Mouse (Mus musculus): ENCODE data around the gene Mrps18b. TPM values are rescaled to one million over a fixed set of nuclear protein-coding genes. Genes with fewer than 3 reads are reported as not detected.

Gene Mrps18b
- total RNA-seq, 2 experiments from 2014 or later: 40.5 to 46.8 TPM

DNA sequence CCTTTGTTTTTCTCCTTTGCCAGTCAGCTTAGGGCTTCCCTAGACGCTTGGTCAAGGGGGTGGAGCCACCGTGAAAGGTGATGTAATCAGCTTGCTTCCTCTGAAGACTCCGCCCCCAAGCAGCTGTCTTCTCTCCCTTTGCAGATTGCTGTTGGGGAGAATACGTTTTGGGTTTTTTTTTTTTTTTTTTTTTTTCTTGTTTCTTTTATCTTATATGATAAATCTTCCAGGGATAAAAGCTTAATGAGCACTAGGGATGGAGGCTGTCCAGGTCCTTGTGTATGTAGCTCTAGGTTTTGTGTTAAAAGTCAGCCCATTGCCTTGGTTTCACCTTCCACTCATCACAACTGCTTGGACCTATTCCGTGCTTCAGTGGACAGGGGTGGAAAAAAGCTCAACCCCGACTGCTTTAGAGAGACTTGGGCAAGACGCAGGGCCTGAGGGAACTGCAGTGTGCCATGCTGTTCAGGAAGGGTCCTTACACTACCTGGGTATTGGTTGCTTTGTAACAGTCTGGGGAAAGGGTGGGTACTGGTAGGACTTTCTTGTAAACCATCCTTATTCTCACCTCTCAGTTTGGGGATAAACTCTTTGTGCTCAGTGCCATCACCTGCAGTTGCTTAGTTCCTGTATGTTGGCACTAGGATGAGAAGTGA is 3.0 kb upstream of the Mrps18b start:
- DNase-seq (ENCODE audit: low spot score in 2 of 2): peak; percentile 77 to 95

DNA sequence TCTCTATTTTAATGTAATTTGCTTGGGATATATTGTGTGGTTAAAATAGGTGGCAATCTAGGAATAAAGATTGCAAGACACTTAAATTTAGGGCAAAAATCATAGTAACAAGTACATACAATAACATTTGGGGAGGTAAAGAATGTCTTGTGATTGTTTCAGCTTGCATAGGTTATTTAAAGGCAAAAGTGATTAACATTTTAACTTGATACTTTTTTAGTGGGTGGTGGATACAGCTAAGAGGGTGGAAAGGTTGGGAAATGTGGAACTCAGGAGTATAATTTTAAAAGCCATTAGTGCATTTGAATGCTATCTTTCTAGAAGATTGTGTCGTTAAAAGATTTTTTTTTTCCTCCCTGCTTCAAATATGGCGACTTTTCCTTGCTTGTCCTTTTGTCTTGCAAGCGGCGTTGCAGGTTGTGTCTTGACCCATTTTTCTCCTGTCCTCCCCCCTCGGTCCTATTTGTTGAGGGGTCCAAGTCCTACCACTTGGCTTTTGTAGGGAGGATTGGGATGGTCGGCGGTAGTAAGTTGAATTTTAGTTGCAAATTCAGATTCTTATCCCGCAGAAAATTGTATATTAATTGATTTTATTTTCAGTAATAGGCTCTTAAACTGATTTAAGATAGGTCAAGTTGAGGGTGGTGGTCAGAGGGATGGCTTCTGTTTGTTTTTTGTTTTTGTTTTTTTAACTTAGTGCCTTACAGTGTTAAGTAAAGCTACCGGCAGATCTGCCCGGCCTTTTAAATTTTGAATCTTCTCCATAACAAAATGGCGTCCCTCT is 2.3 kb upstream of the Mrps18b start:
- no peak for DNase-seq (ENCODE audit: low spot score in 2 of 2)

DNA sequence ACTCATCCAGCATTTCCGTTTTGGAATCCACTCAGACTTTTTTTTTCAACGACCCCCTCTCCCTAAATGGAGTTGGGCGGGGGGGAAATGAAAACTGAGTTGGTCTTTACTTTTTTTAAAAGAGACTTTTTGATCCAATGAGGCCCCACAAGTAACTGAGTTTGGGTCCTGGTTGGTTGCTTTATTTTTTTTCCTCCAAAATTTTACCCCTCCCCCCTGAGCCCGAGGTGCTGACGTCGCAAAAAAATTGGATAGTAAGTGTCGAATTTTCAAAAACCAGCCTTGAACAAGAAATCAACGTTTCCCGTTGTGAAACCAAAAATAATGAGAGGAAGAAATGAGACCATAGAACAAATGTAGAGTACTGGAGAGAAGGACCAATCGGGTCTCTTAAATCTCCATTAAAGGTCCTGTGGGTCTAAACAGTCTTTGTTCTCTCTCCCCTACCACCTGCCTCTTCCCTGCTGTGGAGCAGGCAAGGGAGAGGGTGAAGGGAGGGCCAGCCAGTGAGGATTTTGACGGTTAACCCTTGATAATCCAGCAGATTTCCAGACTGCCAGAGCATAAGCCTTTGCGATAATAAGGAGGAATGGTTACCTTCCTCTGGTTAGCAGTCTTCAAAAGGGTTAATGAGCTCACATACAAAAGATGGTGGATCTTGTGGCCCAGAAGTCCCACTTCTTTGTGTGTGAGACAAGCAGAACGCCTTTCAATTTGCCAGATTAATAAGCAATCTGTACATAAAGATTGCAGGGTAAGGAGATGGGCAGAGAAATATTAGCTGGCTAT is 1.5 kb upstream of the Mrps18b start:
- DNase-seq (ENCODE audit: low spot score in 2 of 2): peak in 1 of 2 experiments; percentile 43

DNA sequence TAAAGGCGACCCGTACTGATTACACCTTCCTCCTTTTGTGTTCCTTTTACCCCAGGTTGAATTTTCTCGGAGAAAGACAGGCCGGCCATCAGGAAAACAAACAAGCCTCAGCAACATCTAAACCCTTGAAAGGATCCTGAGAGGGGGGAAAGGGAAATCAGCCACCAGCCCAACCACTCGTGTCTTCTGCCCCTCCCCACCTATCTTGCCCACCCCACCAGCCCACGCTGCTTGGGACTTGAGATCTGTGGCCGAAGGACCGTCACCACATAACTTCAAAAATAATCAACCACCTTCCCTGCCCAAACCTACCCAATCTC is 914 bp upstream of the Mrps18b start:
- no peak for DNase-seq (ENCODE audit: low spot score in 2 of 2)

DNA sequence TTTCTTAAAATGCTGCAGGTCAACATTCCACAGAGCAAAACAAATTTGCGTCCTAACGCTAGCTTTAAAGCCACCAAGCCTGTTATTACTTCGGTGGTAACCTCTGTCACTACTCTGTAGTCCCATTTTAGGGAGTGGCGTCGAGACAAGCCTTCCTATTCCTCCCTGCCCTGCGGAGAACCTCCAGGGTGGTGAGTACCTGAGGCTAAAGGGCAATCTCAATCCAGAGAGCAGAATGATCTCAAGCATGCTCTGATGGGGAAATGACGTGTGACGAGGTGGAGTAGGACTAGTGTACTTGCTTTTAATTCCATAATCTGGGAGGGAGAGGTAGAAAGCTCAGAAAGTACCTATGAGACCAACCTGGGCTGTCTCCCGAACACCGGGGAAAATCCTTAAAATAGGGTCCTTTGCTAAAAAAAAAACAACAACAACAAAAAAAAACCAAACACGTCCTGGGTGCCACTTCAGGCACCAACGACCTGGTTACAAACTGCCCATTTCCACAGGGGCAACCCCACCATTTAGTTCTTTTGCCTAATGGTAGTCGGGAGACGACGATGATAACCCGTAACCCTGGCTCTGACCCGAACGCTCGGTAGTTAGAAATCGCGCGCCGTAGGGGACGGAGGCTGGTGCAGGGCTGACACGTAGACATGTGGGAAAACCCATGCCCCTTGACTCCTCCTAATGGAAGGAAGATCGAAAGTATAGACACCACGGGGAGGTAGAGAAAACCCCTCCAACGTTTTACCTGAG is 472 bp downstream of the Mrps18b start:
- no peak for DNase-seq (ENCODE audit: low spot score in 2 of 2)

DNA sequence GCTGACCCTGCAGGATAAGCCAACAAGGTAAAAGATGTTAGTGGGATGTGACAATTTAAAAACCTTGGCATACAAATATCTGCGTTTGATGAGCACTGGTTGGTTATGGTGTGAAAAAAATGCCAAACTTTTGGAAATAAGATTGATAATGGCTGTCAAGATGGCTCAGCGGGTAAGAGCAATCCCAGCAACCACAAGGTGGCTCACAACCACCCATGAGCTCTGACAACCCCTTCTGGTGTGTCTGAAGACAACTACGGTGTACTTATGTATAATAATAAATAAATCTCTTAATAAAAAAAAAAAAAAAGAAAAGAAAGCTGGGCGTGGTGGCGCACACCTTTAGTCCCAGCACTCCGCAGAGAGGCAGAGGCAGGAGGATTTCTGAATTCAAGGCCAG is 1.2 kb downstream of the Mrps18b start:
- DNase-seq (ENCODE audit: low spot score in 2 of 2): no peak

DNA sequence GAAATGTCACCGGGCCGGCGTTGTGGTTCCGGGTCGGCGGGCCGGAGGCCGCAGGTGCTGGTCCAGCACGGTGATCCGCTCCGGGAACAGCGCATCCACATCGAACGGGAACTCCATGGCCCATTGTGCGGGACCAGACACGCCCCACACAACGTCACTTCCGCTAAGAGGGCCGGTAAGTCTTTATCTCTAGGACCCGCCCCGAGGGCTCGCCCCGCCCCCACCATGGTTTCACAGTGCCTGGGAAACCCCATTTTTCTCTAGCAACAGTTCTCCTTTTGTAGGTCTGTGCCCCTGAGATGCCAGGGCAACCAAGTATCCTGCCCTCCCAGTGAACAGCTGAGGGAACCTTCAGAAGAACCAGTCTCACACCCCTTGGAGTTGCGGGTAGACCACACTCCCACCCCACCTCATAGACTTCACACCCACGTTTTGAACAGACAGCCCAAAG is 6.2 kb downstream of the Mrps18b start, which contains the start of gene Atat1:
Atat1 (minus strand) TSS at position 157 of the 451 bp plus-strand sequence.
- DNase-seq (ENCODE audit: low spot score in 2 of 2): peak; percentile 90 to 96

DNA sequence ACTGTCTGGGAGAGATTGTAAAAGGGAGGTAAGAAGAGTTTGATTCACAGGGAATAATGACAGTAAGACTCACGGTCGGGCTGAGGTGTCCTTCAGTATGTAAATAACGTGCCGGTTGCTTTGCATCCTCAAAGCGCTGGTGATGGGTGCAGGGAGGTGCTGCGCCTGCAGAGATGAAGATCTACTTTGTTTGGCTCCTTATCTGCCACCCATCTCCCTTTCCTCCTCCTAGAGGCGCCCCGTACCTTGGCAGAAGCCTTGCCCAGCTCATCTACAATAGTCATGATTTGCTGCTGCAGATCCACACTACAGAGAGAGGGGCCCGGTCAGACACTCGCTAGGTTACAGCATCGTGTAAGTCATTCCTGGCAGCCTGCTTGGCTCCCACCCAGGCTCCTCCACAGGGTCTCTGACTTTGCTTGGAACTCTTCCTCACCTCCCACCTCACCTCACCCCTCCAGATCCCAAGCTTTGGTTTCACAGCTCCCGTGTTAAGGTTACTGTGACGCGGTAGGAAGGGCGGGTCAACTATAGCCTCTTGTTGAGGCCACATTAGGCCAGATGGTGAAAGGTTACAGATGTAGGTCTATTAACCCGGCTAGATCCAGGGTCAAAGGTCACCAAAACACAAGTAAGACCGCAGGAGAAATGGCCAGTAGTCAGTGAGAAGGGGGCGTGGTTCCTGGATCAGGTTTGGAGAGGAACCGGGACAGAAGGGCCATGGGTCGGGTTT is 6.8 kb downstream of the Mrps18b start:
- no peak for DNase-seq (ENCODE audit: low spot score in 2 of 2)

DNA sequence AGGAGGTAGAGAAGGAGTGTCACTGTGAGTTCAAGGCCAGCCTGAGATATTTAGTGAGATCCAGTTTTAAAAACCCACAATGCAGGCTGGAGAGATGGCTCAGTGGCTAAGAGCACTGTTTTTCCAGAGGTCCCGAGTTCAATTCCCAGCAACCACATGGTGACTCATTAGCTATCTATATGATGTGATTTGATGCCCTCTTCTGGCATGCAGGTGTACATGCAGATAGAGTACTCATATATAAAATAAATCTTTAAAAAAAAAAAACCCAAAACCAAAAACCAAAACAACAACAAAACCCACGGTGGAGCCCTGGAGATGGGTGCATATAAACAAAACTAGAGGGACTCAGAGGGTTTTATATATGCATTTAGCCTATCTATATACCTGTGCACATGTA is 8.6 kb downstream of the Mrps18b start:
- no peak for DNase-seq (ENCODE audit: low spot score in 2 of 2)

DNA sequence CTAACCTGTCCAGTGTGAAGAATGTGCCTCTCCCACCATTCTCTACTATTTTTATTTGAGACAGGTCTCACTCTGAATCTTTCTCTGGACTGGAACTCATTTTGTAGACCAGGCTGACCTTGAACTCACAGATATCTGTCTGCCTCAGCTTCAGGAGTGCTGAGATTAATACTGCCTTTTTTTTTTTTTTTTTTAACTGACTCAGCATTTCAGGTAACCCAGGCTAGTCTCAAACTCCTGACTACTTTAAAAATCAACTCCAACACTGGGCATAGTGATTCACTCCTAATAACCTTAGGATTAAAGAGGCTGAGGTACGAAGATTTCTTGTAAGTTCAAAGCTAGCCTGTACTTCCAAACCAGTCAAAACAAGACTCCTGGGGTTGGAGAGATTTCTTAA is 10.6 kb downstream of the Mrps18b start:
- DNase-seq (ENCODE audit: low spot score in 2 of 2): no peak

DNA sequence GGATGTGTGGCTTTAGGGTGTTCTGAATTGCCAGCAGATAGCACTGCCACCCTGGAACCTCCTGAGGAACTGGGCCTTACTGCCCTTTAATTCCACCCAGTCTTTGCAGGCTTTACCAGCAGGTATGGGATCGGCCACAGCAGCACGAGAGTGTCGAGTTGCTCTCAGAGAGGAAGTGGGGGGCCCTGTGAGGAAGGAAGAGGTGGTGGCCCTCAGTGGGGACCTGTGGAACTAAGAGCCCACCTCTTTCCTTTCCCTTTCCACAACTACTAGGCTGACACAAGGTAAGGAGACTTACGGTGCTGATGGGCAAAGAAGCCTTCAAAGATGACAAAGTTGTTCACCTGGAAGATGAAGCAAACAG is 12.2 kb downstream of the Mrps18b start:
- no peak for DNase-seq (ENCODE audit: low spot score in 2 of 2)

DNA sequence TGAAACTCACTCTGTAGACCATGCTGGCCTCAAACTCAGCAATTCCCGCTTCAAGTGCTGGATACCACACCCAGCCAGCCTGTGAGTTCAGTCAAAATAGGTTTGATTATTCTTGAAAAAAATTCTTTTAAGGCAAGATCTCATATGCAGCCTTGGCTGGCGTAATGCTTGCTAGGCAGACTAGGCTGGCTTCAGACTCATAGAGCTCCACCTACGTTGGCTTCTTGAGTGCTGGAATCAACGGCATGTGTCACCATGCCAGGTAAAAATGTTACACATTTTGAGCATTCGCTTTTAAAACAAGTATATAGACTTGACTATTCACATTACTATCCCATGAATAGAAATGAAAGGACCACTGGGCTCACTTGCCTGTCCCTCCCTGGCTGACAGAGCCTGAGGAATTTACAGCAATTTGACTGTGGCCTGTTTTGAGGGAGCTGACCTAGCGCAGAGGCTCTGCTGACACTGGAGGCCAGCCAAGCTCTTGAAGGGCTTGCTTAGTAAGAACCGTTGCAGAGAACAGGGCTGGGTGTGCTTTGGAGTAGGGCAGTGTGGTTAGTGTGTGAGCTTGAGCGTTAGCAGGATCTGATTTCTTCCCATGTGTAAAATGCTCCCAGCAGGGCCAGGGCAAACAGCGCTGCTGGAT is 12.7 kb downstream of the Mrps18b start:
- no peak for DNase-seq (ENCODE audit: low spot score in 2 of 2)

DNA sequence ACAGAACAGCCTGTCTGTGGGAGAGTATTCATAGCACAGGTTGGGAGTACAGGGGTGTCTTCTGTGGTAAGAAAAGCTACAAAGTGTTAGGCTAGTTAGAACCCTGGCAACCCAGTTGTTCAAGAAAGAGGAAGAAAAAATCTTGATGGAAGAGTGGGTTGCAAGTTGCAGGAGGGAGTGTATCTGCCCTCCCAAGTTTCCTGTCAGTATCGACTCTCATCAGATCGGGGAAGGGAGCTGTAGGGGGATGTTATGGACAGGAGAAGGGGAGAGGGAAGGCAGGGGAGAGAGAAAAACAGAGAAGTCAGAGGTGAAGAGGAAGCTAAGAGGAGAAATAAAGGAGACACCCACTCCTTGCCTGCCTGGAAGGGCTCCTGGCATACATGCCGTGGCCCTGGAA is 15.6 kb downstream of the Mrps18b start:
- no peak for DNase-seq (ENCODE audit: low spot score in 2 of 2)

DNA sequence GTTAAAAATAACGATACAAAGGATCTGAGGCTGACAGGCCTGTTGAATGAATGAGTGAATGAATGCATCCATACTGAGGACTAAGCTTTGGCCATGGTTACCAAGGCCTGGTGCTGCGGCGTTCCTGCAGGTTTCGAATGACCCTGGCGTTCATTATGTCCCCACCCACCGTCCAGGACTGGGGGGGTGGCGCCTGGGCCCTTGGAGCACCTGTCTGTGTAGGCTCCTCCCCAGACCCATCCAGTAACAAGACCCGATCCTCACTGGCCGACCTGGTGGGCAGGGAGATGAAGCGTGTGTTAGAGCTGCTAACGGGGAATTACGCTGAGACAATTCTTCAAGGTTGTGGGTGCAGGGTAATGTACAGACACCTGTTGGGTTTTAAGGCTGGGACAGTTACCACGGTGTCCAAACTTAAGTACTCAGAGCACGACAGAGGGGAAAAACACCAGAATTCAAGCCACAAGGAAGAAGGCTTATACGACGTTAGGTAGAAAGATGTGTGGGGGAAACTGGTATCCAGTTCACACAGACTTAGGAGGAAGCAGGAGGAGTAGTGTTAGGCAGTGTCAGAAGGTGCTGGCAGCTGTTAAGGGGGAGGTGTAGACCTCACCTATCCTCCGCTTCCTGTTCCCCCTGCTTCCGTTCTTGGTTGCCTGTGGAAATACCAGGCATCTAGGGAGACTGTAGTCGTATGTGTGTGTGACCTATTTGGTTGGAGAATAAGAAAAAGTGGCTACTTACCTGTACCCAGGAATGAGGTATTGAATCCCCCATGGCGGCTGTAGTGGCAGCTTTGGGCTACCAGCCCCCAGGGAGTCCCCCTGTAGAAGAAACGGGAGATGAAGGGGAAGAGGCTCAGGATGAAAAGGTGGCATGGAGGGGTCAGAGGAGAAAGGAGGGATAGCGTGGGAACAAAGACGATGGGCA is 18.3 kb downstream of the Mrps18b start:
- no peak for DNase-seq (ENCODE audit: low spot score in 2 of 2)

DNA sequence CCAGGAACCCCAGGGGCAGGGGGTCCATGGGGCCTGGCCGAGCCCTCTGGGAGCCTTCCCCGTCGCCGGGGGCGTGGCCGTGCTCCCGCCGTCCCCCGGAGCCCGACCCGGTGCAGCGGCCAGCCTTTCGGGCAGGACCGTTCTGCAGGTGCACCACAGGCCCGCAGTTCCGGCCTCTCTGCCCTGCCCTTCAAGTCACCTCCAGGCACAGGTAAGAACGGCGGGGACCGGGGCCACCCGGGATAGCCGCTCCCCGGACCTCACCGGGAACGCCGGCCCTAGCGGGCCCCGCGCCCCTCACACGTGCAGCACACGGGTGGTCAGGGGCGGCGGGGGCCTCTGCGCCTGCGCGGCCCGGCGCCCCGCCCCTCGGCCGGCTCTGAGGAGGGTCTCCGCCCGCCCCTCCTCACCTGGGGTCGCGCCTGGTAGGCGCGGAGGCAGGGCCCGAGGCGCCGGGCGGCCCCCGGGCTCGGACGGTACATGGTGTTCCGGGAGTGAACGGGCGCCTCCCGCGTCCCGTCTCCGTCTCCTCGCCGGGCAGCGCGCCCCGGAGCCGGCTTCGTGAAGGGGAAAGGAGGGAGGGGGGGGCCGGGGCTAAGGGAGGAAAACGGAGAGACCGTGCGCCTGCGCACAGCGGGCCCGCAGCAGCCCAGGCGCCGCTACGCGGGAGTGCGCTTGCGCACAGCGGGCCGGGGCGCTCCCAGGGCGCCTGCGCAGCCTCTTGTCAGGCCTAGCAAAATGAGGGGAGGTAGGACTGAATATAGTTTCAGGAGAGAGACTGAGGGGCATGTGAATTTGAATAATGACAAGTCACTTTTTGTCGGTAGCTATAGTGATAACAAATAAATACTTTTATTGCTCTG is 19.2 kb downstream of the Mrps18b start, which contains the start of gene 2310061I04Rik:
2310061I04Rik (minus strand) TSS at position 651 of the 863 bp plus-strand sequence.
- peak; percentile 87 to 90 for DNase-seq (ENCODE audit: low spot score in 2 of 2)

DNA sequence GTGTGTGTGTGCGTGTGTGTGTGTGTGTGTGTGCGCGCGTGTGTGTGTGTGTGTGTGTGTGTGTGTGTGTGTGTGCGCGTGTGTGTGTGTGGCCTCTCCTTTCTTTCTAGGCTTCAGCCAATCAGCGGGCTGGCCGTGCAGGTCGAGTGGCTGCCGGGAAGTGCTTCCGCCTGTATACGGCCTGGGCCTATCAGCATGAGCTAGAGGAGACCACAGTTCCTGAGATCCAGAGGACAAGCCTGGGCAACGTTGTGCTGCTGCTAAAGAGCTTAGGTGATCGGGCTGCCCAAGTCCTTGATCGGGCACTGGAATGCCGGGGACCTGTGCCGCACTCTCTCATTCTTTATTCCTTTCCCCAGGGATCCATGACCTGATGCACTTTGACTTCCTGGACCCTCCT is 28.5 kb downstream of the Mrps18b start:
- no peak for DNase-seq (ENCODE audit: low spot score in 2 of 2)

DNA sequence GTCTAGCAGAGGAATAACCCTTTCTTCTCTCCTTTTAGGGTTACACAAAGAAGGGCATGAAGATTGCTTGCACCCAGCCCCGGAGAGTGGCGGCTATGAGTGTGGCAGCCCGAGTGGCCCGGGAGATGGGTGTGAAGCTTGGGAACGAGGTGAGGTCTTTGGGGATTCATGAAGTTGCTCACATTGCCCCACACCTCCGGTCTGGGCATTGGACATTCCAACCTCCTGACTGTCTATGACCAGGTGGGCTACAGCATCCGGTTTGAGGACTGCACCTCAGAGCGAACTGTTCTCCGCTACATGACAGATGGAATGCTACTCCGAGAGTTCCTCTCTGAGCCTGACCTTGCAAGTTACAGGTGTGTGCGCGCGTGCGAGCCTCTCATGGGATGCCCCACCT is 32.4 kb downstream of the Mrps18b start:
- no peak for DNase-seq (ENCODE audit: low spot score in 2 of 2)

DNA sequence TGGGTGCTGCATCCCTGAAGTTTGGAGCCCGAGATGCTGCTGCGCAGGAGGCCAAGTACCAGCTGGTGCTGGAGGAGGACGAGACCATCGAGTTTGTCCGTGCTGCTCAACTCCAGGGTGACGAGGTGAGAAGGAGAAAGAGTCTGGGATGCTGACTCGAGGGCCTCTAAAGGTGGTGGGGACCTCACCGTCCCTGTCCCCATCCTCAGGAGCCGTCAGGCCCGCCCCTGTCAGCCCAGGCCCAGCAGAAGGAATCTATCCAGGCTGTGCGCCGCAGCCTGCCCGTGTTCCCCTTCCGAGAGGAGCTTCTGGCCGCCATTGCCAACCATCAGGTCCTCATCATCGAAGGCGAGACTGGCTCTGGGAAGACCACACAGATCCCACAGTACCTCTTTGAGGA is 33.3 kb downstream of the Mrps18b start:
- no peak for DNase-seq (ENCODE audit: low spot score in 2 of 2)

Data from gastrocnemius, postnatal 4 days (tissue).